Mouse (Mus musculus): ENCODE data around the gene Cox17. TPM values are rescaled to one million over a fixed set of nuclear protein-coding genes. Genes with fewer than 3 reads are reported as not detected.
A peak's percentile ranks its signal among the peaks of the same experiment; 100 is the strongest.

Gene Cox17
- polyA plus RNA-seq, 1 experiment from 2014 or later, result 557 TPM

GRCm38 (mm10) chr16:38359857-38360256 is 13.1 kb downstream of the Cox17 start:
- 63% methylated on average over 3 of the region's 3 CpGs for WGBS
- ATAC-seq, result no peak
- no peak overlapping the region for H3K9ac ChIP-seq (ENCODE audit: low read depth, low read length)
- H3K9me3 ChIP-seq (ENCODE audit: control insufficient read depth), result no peaks in the 10 kb centered on the region
- peaks cover 4% of the 10 kb centered on the region; the same call in 1 of the 2 replicates for H3K36me3 ChIP-seq (ENCODE audit: control insufficient read depth, insufficient read depth)
- no peak overlapping the region for H3K27ac ChIP-seq (ENCODE audit: low read depth, low read length)
- no peak for TF ChIP-seq CTCF (IDR thresholded peaks at IDR 0.05; ENCODE audit: low read depth)
- H3K4me2 ChIP-seq (replicated peaks; ENCODE audit: low read depth), result no peak overlapping the region
- H3K4me1 ChIP-seq (replicated peaks; ENCODE audit: control insufficient read depth, insufficient read depth, low read length), result no peaks in the 10 kb centered on the region
- H3K4me3 ChIP-seq (ENCODE audit: low read depth, low read length), result no peak overlapping the region
- H3K27me3 ChIP-seq (replicated peaks; ENCODE audit: control insufficient read depth, insufficient read depth, low read length), result no peaks in the 10 kb centered on the region

DNA sequence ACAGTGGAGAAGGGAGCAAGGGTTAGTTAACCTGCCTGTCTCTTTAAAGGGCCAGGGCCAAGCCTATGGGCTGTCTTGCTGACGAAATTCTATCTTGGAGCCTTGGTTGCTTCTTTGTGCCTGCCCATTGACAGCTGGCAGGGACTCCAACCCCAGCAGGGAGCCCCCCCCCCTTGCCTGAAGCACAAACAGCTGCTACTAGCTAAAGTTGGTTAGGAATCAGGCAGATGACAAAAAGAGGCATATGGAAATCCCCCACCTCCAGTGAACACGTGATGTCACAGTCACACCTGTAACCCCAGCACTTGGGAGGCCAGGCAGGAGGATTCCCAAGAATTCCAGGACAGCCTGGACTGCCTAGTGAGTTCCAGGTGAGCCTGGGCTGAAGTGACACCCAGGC is 13.5 kb downstream of the Cox17 start:
- ATAC-seq, result no peak
- no peak for TF ChIP-seq CTCF (IDR thresholded peaks at IDR 0.05; ENCODE audit: low read depth)
- 51% methylated on average over 2 of the region's 2 CpGs for WGBS
- Histone ChIP-seq H3K4me3 (ENCODE audit: low read depth, low read length) (no peak overlapping the region), H3K4me2 (replicated peaks; ENCODE audit: low read depth) (no peak overlapping the region), H3K27me3 (replicated peaks; ENCODE audit: control insufficient read depth, insufficient read depth, low read length) (no peaks in the 10 kb centered on the region), H3K36me3 (ENCODE audit: control insufficient read depth, insufficient read depth) (peaks cover 4% of the 10 kb centered on the region; the same call in 1 of the 2 replicates), H3K9me3 (ENCODE audit: control insufficient read depth) (no peaks in the 10 kb centered on the region), H3K27ac (ENCODE audit: low read depth, low read length) (no peak overlapping the region), H3K4me1 (replicated peaks; ENCODE audit: control insufficient read depth, insufficient read depth, low read length) (no peaks in the 10 kb centered on the region), H3K9ac (ENCODE audit: low read depth, low read length) (no peak overlapping the region)

- WGBS, result 26% methylated on average over 10 of the region's 10 CpGs
- Histone ChIP-seq H3K4me1 (replicated peaks; ENCODE audit: control insufficient read depth, insufficient read depth, low read length) (no peaks in the 10 kb centered on the region), H3K27ac (ENCODE audit: low read depth, low read length) (peak within 1 kb of the TSS; percentile 15; the same call in 1 of the 2 replicates), H3K36me3 (ENCODE audit: control insufficient read depth, insufficient read depth) (no peaks in the 10 kb centered on the region), H3K9ac (ENCODE audit: low read depth, low read length) (no peak within 1 kb of the TSS), H3K27me3 (replicated peaks; ENCODE audit: control insufficient read depth, insufficient read depth, low read length) (no peaks in the 10 kb centered on the region), H3K4me2 (replicated peaks; ENCODE audit: low read depth) (peak within 1 kb of the TSS; percentile 41), H3K4me3 (ENCODE audit: low read depth, low read length) (peak within 1 kb of the TSS; percentile 29), H3K9me3 (ENCODE audit: control insufficient read depth) (no peaks in the 10 kb centered on the region)
- no peak for ATAC-seq
- TF ChIP-seq CTCF (IDR thresholded peaks at IDR 0.05; ENCODE audit: low read depth), result no peak
These were observed 15.1 kb downstream of the Cox17 start, which contains the start of gene Popdc2 for GRCm38 (mm10) chr16:38361933-38362332. Gene Popdc2 (plus strand): TSS chr16:38362209.

DNA sequence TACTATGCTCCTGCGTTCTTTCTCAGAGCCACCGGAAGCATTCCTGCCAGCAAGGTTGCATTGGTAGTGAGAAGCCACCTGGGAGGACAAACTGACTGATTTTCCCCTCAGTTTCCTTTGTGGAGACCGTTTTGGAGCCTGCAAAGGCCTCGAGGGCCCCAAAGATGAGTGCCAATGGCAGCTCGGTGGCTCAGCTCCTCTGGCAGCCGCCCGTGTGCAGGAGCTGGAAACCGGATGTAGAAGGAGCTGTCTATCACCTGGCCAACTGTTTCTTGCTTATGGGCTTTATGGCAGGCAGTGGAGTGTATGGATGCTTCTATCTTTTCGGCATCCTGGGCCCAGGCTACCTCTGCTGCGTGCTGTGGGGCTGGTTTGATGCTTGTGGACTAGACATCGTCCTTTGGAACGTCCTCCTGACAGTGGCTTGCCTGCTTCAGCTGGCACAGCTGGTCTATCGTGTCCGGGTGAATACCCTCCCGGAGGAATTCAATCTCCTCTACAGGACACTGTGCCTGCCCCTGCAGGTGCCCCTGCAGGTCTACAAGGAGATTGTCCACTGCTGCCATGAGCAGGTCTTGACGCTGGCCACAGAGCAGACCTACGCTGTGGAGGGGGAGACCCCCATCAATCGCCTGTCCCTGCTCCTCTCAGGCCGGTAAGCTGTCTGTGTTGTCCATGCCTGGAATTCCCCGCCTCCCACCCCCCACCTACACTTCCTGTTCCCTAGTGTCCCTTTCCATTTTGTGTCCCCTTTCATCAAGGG is 15.9 kb downstream of the Cox17 start:
- Histone ChIP-seq H3K36me3 (ENCODE audit: control insufficient read depth, insufficient read depth) (no peaks in the 10 kb centered on the region), H3K9ac (ENCODE audit: low read depth, low read length) (no peak overlapping the region), H3K4me2 (replicated peaks; ENCODE audit: low read depth) (peak overlapping the region; percentile 41), H3K4me3 (ENCODE audit: low read depth, low read length) (peak overlapping the region; percentile 29), H3K9me3 (ENCODE audit: control insufficient read depth) (no peaks in the 10 kb centered on the region), H3K27ac (ENCODE audit: low read depth, low read length) (no peak overlapping the region), H3K4me1 (replicated peaks; ENCODE audit: control insufficient read depth, insufficient read depth, low read length) (no peaks in the 10 kb centered on the region), H3K27me3 (replicated peaks; ENCODE audit: control insufficient read depth, insufficient read depth, low read length) (no peaks in the 10 kb centered on the region)
- no peak for TF ChIP-seq CTCF (IDR thresholded peaks at IDR 0.05; ENCODE audit: low read depth)
- WGBS, result 63% methylated on average over 20 of the region's 20 CpGs
- ATAC-seq, result no peak

DNA sequence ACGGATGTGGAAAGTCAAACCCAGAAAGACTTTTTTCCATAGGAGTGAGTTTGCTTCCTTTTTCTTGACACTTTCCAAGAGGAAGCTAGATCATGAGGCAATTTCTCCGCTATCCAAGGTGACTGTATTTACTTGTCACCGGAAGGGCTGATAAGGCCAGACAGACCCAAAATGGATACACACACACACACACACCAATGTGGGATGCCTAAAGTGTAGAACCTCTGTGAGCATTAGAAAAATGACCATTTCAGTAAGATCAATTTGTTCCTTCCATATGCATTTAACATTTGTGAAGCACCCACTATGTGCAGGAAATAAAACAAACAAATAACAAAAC is 16.4 kb downstream of the Cox17 start:
- Histone ChIP-seq H3K27ac (ENCODE audit: low read depth, low read length) (no peak overlapping the region), H3K9me3 (ENCODE audit: control insufficient read depth) (no peaks in the 10 kb centered on the region), H3K4me3 (ENCODE audit: low read depth, low read length) (peak overlapping the region; percentile 29), H3K27me3 (replicated peaks; ENCODE audit: control insufficient read depth, insufficient read depth, low read length) (no peaks in the 10 kb centered on the region), H3K4me2 (replicated peaks; ENCODE audit: low read depth) (peak overlapping the region; percentile 41), H3K9ac (ENCODE audit: low read depth, low read length) (no peak overlapping the region), H3K36me3 (ENCODE audit: control insufficient read depth, insufficient read depth) (no peaks in the 10 kb centered on the region), H3K4me1 (replicated peaks; ENCODE audit: control insufficient read depth, insufficient read depth, low read length) (no peaks in the 10 kb centered on the region)
- no peak for TF ChIP-seq CTCF (IDR thresholded peaks at IDR 0.05; ENCODE audit: low read depth)
- ATAC-seq, result no peak
- 50% methylated on average over 3 of the region's 3 CpGs for WGBS

DNA sequence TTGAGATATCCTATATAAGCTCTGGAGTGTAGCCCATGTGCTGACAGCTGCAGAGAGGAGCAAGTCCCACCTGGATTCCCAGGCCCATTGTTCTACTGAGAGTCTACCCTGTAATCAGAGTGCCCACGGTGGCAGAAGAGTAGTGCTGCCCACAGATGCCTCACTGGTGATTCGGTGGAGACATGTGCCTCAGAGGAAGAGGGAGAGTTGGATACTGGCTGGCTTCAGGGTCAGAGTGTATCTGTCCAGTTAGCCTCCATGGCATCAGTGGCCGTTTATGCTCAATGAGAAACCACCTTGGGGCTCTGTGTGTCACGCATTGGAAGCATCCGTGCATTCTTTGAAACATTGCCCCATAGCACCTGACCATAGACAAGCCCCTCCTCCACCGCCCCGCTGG is 16.9 kb downstream of the Cox17 start:
- TF ChIP-seq CTCF (IDR thresholded peaks at IDR 0.05; ENCODE audit: low read depth), result no peak
- H3K4me3 ChIP-seq (ENCODE audit: low read depth, low read length), result peak overlapping the region; percentile 29
- no peaks in the 10 kb centered on the region for H3K9me3 ChIP-seq (ENCODE audit: control insufficient read depth)
- no peak overlapping the region for H3K27ac ChIP-seq (ENCODE audit: low read depth, low read length)
- H3K4me1 ChIP-seq (replicated peaks; ENCODE audit: control insufficient read depth, insufficient read depth, low read length), result no peaks in the 10 kb centered on the region
- peak overlapping the region; percentile 41 for H3K4me2 ChIP-seq (replicated peaks; ENCODE audit: low read depth)
- no peak for ATAC-seq
- WGBS, result 70% methylated on average over 7 of the region's 7 CpGs
- no peak overlapping the region for H3K9ac ChIP-seq (ENCODE audit: low read depth, low read length)
- H3K27me3 ChIP-seq (replicated peaks; ENCODE audit: control insufficient read depth, insufficient read depth, low read length), result no peaks in the 10 kb centered on the region
- H3K36me3 ChIP-seq (ENCODE audit: control insufficient read depth, insufficient read depth), result no peaks in the 10 kb centered on the region

Measured in intestine, postnatal 0 days (tissue).